Comparison of ENCODE assay signal across 17 mouse cellular contexts in genomic region chr8:82903497-82903896, GRCm38 (mm10).
"Had no signal": no experiment of that assay in that cellular context is flagged by ENCODE, and none has a peak within 500 bp of the region (broad histone marks: within the 10 kb centered on the region; RNA-seq: fewer than 3 reads in every experiment).

No protein-coding gene starts in this region.

- H3K4me3 ChIP-seq: layer of hippocampus, adult 2 months; limb, embryonic 13.5 days; megakaryocyte, embryonic 14.5 days; midbrain, embryonic 13.5 days; myocyte; neural tube, embryonic 15.5 days had no signal

- H3K4me1 ChIP-seq: midbrain, embryonic 13.5 days had no signal

- H3K4me2 ChIP-seq: limb, embryonic 13.5 days; midbrain, embryonic 13.5 days; neural tube, embryonic 15.5 days had no signal

- ATAC-seq: midbrain, embryonic 13.5 days had no signal

- H3K9ac ChIP-seq: limb, embryonic 13.5 days; liver, embryonic 14.5 days; midbrain, embryonic 13.5 days; neural tube, embryonic 15.5 days had no signal

- H3K36me3 ChIP-seq: limb, embryonic 13.5 days; midbrain, embryonic 13.5 days; neural tube, embryonic 15.5 days had no signal

- H3K27me3 ChIP-seq: limb, embryonic 13.5 days; megakaryocyte, embryonic 14.5 days; midbrain, embryonic 13.5 days; neural tube, embryonic 15.5 days had no signal

- DNase-seq: kidney, adult 9 months; kidney, postnatal 36 days; left cerebral cortex, postnatal 4 days; lung, adult 18-20 months; lung, postnatal 36 days; right cerebral cortex, adult 18-20 months; spleen, adult 18-20 months; thymus, adult 2 months; thymus, postnatal 25 days had no signal

- H3K27ac ChIP-seq: kidney, postnatal 0 days; layer of hippocampus, adult 2 months; limb, embryonic 13.5 days; liver, embryonic 14.5 days; midbrain, embryonic 13.5 days; neural tube, embryonic 15.5 days had no signal

- H3K9me3 ChIP-seq: limb, embryonic 13.5 days; megakaryocyte, embryonic 14.5 days; midbrain, embryonic 13.5 days; neural tube, embryonic 15.5 days had no signal
